Mouse (Mus musculus): ENCODE data around the gene Grb2.
A peak's percentile ranks its signal among the peaks of the same experiment; 100 is the strongest.

Grb2 gene

DNA sequence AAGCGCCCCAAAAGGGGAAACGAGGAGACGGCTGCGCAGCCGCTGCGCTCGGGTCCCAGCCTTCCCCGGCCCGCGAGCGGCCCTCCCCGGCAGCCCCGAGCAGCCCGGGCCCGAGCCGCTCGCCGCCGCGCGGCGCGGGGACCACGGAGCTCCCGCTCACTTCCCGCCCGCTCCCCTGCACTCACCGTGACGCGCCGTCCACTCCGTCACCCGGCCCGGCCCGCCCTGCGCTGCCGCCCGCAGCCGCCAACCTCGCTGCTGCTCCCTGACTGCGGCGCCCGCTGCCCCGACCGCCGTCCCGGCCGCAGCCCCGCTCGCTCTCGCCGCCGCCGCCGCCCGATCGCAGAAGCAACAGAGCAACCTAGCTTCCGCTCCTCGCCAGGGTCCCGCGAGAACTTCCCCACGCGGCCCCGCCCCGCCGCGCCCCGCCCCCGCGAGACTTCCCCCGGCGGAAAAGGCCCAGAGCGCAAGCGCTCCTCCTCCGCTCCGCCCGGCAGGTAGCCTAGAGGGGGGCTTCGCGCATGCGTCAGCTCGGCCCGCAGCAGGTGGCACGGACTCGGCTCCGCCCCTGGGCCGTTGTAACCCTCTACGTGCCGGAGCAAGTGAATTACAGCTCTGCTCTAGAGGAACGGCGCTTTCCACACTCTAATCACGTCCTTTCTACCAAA is at the start of gene Grb2:
Gene Grb2 (minus strand): TSS at position 389 of the 668 bp plus-strand sequence.
- TF ChIP-seq GATA4 (IDR thresholded peaks at IDR 0.05; ENCODE audit: insufficient replicate concordance, low read length) = no peak

DNA sequence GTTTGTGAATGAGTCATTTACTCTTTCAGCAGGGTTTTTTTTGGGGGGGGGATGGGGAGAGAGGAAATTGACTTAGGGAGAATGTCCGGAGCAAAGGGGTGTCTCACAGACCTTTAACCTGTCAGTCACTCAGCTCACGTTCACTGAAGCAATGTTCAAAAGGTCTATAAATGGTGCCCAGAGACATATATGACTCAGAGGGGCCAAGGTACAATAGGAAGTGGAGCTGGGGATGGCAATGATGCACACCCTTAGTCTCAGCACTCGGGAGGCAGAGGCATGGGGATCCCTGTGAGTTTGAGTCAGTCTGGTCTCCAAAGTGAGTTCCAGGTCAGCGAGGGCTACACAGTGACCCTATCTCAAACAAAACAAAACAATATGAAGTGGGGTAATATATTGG is 45.1 kb upstream of the Grb2 start:
- TF ChIP-seq GATA4 (IDR thresholded peaks at IDR 0.05; ENCODE audit: insufficient replicate concordance, low read length) = no peak

DNA sequence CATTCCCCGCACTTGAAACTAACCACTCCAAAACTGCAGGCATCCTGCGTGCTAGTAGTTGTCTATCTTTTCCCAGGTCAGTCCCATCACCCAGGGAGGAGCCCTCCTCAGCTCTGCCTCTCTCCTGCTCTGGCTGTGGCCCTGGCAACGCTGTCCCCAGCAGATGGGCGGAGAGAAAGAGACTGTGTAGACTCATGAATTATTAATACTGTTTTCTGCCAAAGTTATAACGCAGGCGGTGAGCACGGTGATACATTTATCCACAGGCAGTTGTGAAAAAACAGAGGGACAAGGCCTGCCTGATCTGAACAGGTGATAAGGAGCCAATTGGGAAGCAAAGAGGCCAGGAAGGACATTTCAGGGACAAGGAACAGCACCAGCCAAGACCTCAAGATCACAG is 44.3 kb upstream of the Grb2 start:
- TF ChIP-seq GATA4 (IDR thresholded peaks at IDR 0.05; ENCODE audit: insufficient replicate concordance, low read length) = no peak

DNA sequence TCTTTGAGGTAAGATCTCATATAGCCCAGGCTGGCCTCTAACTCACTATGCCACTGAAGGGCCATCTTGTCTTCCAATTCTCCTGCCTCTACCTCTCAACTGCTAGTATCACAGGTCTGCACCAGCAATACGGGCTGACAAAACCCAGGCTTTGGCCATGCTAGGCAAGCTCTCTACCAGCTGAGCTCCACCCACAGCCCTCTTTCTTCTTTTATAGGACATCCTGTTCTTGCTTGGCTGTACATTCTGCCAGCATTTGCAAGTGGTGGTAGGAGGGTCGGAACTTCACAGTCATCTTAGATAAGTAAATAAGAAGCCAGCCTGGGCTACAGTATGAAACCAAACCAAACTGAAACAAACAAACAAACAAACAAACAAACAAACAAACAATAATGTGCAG is 43.3 kb upstream of the Grb2 start:
- no peak for TF ChIP-seq GATA4 (IDR thresholded peaks at IDR 0.05; ENCODE audit: insufficient replicate concordance, low read length)

DNA sequence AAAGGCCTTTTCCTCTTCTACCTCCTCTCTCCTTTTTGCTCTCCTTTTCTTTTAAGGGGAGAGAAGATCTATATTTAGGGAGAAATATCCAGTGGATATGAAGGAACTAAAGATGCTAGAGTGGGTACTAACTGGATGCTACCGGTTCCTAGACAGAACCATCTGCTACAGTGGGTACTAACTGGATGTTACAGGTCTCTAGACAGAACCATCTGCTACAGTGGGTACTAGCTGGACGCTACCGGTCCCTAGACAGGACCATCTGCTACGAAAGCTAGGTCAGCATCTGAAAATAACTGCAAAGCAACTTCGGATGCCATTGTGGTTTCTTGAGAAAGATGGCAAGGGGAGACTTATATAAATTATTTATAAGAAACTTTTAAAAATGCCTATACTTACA is 41.4 kb upstream of the Grb2 start:
- no peak for TF ChIP-seq GATA4 (IDR thresholded peaks at IDR 0.05; ENCODE audit: insufficient replicate concordance, low read length)

DNA sequence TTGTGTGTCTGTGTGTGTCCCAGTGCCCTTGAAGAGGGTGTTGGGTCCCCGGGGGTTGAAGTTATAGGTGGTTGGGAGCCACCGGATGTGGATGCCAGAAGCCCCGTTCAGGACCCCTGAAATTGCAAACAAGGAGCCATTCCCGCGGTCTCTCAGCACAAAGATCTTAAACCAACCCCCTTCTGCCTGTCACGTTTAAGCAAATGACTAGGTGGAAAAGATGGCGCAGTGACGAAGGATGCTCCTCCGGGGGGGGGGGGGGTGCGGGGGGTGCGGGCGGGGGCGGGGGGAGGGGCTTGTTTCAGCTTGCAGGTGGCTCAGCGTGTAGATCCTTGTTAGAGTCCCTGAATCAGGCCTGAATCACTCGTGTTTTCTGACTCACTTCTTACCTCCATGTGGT is 39.0 kb upstream of the Grb2 start:
- TF ChIP-seq GATA4 (IDR thresholded peaks at IDR 0.05; ENCODE audit: insufficient replicate concordance, low read length) = no peak

DNA sequence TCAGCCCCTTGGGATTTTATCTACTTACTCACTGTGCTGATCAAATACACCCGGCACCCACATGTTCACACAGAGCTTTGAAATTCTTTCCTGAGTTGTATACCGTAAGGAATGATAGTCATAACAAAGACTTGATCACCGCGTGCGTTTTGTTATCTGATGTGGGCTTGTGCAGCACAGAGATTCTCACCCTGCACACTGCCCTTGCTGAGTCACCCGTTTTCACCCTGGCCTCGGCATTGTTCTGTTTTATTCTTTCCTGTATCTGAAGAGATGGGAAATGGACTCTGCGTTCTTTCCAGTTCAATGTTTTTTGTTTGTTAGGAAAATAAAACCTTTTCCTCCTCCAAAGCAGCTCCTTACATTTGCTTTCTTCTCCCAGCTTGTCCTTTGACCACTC is 38.4 kb upstream of the Grb2 start:
- TF ChIP-seq GATA4 (IDR thresholded peaks at IDR 0.05; ENCODE audit: insufficient replicate concordance, low read length) = peak; percentile 20; the same call in 1 of the 2 replicates

DNA sequence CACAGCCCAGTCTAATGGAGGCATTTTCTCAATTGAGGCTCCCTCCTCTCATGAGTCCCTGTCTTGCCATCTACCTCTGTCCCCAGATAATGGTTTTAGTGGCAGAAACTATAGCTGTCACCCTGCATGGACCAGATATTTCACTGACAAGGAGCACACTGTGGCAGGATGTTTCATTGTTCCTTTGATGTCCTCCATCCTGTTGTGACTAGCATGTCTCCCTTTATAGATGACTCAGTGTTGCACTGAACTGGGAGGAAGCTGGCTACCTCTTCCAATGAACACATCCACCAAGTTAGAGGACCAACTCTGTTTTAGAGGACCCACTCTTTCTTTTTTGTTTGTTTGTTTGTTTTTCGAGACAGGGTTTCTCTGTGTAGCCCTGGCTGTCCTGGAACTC is 37.7 kb upstream of the Grb2 start:
- no peak for TF ChIP-seq GATA4 (IDR thresholded peaks at IDR 0.05; ENCODE audit: insufficient replicate concordance, low read length)

DNA sequence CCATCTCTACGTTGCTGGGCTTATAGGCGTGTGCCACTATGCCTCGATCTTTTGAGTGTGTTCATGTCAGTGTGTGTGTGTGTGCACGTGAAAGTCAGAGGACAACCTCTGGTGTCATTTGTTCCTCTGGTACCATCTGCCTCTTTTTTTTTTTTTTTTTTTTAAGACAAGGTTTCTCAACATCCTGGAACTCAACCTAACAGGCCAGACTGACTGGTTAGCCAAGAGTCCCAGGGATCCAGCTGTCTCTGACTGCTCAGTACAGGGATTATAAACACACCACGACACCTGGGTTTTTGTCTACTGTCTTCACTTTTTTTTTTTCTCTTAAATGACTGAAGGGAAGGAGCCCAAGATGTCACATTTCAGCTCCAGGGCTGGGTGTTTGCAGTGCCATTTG is 36.0 kb upstream of the Grb2 start:
- TF ChIP-seq GATA4 (IDR thresholded peaks at IDR 0.05; ENCODE audit: insufficient replicate concordance, low read length) = no peak

DNA sequence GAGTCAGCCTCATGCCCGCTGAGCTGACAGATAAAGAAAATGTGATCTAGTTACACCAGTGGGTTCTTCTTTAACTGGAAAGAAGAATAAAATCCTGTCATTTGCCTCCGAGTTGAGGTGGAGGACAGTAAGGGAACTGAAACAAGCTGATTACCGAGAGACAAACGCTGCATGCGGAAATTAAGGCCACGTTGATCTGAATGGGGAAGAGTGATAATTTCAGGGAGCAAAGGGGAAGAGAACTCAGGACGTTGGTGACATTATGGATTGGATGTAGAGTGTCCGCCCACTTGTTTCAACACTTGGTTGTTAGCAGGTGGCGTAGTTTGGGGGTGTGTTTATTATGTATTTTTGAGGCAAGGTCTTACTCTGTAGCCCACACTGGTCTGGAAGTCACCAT is 34.5 kb upstream of the Grb2 start:
- TF ChIP-seq GATA4 (IDR thresholded peaks at IDR 0.05; ENCODE audit: insufficient replicate concordance, low read length) = no peak

DNA sequence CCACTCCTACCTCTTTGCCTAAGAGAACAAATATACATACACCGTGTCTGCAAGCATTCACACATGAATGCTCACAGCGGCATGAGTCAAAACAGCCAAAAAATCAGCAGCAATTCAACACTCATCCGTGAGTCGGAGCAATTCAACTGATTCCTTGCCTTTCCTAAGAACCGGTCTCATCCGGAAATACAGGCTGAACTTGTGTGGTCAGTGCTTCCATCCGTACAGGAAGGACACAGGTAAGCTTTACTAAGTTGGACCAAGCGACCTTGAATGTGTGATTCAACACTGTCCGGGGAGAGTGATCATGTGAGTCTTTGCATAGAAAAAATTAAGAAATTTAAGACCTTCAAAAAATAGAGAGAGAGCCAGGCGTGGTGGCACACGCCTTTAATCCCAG is 32.7 kb upstream of the Grb2 start:
- no peak for TF ChIP-seq GATA4 (IDR thresholded peaks at IDR 0.05; ENCODE audit: insufficient replicate concordance, low read length)

DNA sequence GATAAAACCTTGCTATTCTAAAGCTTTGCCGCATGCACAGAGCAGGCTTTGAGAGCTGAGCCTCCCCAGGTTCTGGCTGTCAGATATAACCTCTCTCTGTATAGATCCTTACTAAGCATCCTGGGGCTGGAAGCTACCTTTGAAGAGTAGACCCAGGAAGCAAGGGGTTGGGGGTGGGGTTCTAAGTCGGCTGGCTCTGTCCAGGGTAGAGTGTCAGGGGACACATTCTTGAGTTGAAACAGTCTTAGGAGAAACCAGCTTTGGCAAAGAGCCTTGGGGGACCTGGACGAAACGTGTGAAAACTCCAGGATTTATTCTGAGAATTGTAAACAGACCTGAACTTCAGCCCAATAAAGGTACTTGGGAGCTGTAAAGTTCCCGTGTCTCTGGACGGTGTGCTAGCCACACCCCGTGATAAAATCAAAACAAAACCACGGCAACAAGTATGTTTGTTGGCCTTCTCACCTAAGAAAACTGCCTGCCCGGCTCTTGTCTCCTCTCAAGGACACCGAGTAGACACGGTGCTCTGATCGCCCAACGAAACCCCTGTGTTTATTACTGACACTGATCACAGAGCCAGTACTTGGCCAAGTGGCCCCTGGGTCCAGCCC is 30.0 kb upstream of the Grb2 start:
- no peak for TF ChIP-seq GATA4 (IDR thresholded peaks at IDR 0.05; ENCODE audit: insufficient replicate concordance, low read length)

DNA sequence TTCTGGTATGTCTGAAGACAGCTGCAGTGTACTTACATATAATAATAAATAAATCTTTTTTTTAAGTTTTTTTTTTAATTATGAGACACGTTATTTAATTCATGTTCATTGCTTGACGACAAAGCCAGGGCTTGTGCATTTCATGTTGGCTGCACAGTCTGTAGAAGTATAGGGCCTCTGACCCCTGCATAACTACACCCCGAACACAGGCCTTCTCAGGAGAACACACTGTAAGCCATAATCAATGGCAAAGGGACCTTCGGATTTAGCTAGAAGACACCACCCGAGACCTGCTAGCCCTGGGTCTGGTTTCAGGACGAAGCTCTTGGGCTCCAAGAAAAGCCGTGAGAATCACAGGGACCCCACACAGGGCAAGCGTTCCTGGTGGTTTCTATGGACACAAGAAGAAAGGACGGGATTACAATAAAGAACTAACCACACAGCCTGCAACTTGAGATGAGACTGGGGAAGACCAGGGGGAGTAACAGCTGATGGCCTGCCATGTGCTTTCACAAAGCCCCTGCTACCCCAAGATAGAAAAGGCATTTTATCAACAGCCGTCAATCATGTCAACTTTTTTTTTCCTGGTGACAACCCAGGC is 29.3 kb upstream of the Grb2 start:
- TF ChIP-seq GATA4 (IDR thresholded peaks at IDR 0.05; ENCODE audit: insufficient replicate concordance, low read length) = no peak

DNA sequence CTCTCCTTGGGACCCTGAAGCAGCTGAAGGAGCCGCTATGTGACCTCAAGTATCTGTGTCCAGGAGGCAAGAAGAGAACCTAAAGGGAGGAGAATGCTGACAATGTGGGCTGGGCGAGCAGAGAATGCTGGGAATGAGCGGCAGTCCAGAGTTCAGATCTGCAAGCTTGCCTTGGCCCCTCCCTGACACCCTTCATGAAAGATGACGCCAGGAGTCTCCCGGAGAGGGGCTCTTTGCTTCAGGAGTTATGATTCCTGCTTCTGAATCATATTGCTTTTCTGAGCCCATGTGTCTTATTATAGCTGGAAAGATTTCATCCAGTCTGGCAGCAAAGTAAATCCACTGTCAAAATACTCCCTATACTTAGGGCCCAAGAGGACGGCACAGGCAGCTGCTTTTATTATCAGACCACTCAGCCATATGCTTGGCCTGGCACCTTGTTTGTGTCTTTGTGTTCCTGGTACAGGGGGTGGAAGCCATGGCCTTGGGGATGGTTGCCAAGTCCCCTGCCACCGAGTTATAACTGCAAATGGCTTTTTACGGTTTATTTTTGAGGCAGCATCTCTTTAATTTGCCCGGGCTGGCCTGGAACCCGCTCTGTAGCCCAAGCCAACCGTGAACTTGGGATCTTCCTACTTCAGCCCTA is 25.8 kb upstream of the Grb2 start:
- no peak for TF ChIP-seq GATA4 (IDR thresholded peaks at IDR 0.05; ENCODE audit: insufficient replicate concordance, low read length)

DNA sequence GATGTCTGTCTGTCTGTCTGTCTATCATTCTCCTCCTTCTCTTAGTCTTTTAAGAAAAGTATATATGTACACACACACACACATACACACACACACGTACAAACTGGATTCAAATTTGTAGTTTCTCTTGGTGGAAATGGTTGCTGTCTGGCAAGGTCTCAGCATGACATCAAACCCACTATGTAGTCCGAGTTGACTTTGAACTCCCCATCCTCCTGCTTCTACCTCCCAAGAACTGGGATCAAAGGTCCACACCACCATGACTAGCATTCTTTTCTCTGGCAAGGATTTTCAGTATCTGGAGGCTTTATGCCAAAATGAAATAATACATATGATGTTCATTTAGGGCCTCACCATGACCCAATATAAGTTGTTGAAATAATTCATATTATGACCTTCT is 14.8 kb upstream of the Grb2 start:
- TF ChIP-seq GATA4 (IDR thresholded peaks at IDR 0.05; ENCODE audit: insufficient replicate concordance, low read length) = no peak

DNA sequence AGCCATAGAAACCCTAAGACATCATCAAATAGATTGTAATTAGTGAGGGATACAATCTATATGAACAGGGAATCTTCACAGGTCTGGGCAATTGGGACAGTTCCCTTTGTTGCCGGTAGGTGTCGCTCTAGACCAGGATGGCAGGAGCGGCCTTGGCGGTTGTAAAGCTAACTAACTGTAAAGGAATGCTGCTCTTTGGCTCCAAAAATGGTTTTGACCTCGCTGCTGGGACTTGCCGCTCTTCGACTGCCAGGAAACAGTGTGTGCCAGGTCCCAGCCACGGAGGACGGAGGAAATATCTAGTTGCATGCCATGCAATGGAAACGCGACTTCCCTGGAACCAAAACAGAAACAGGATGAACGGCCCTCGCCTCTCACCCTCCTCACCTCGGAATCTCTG is 14.2 kb upstream of the Grb2 start:
- TF ChIP-seq GATA4 (IDR thresholded peaks at IDR 0.05; ENCODE audit: insufficient replicate concordance, low read length) = 0 out of 2 replicates have a peak, but pooled peaks have one; percentile 27
